Mouse (Mus musculus) forebrain, embryonic 10.5 days (tissue): ENCODE data around the gene Uap1. TPM values are rescaled to one million over a fixed set of nuclear protein-coding genes. Genes with fewer than 3 reads are reported as not detected.

Source experiments
- DNase-seq: peaks from one replicate; pipeline ENCODE4 v3.0.0-alpha.2; 2017; ENCODE audit warnings: low spot score; ENCODE audit errors: extremely low spot score
- H3K27ac ChIP-seq: fragments of 300-500 bp; sonication (generic); 2 replicates; pipeline ENCODE4 v1.5.1; 2016; ENCODE audit warnings: mild to moderate bottlenecking
- H3K27me3 ChIP-seq: fragments of 300-500 bp; sonication (generic); 2 replicates; pipeline ENCODE4 v1.6.1; 2016; ENCODE audit warnings: mild to moderate bottlenecking; ENCODE audit not compliant: poor library complexity, severe bottlenecking
- H3K36me3 ChIP-seq: fragments of 300-500 bp; sonication (generic); replicated peaks from 2 replicates; pipeline ENCODE4 v1.6.1; 2016; ENCODE audit warnings: mild to moderate bottlenecking, moderate library complexity
- H3K4me1 ChIP-seq: fragments of 300-500 bp; sonication (generic); 2 replicates; pipeline ENCODE4 v1.6.1; 2016
- H3K4me3 ChIP-seq: fragments of 300-500 bp; sonication (generic); 2 replicates; pipeline ENCODE4 v1.5.1; 2016; ENCODE audit warnings: mild to moderate bottlenecking, moderate library complexity
- H3K9me3 ChIP-seq: fragments of 300-500 bp; sonication (generic); 2 replicates; pipeline ENCODE4 v1.6.1; 2016; ENCODE audit warnings: mild to moderate bottlenecking, moderate library complexity
- WGBS: fragments of 180-500 bp; shearing (Covaris S2); methylation state at CpG from one replicate; pipeline ENCODE4 v1.1.7; 2016; 5-methylcytosine and 5-hydroxymethylcytosine counted together
- polyA plus RNA-seq: library from polyadenylated mRNA; unstranded; fragments of >200 nt; fragmentation: Nextera tagmentation; extraction: Ambion mirVana; gene quantifications from 2 replicates; pipeline ENCODE4 v1.2.1, GENCODE M21; 2016

The Uap1 gene
- polyA plus RNA-seq, 1 experiment from 2014 or later: 53.3 TPM

DNA sequence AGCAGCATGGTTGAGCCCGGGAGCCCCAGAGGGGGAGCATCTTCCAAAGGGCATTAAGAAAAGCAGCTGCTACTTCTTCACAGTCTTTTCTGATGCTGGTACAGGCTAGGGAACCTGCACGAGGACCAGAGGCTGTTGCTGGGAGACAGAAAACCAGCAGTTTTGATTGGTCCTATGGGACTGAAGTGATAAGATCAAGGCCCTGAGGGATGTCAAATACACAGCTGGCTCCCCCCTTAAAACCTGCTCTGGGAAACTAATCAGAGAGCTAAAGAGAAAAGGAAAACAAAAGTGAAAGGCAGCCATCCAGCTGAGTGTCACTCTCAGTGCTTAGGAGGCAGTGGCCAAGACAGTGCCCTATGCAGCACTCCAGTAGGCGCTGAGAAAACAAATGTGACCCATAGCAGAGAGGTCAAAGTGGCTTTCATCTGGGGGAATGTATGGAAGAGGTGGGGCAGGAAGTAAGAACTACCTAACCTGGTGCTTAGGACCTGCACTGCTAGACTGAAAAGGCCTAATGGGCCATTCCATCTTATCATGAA, 14.3 kb downstream of the Uap1 start:
- Histone ChIP-seq H3K27me3 (no peaks in the 10 kb centered on the region), H3K4me3 (no peak overlapping the region), H3K36me3 (peaks cover 64% of the 10 kb centered on the region), H3K9me3 (no peaks in the 10 kb centered on the region), H3K4me1 (no peaks in the 10 kb centered on the region), H3K27ac (no peak overlapping the region)
- WGBS: 85% methylated on average over 3 of the region's 3 CpGs
- DNase-seq: no peak

DNA sequence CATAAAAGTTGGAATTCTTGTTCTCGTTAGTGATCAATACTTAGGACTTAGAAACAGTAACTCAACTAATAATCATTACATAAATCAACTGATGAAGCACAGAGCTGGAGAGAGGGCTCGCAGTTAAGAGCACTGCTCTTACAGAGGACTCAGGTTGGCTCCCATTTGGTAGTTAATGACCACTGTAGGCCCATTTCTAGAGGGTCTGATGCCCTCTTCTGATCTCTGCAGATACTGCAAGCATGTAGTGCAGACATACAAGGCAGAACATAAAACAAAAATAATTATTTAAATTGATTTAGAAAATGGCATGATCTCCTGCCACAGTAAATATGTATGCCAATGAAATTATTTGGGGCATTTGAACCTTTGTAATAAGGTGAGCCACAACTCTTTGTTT, 15.1 kb downstream of the Uap1 start:
- H3K36me3 ChIP-seq: peaks cover 62% of the 10 kb centered on the region
- no peak for DNase-seq
- no peak overlapping the region for H3K4me3 ChIP-seq
- H3K27me3 ChIP-seq: no peaks in the 10 kb centered on the region
- H3K27ac ChIP-seq: no peak overlapping the region
- no peaks in the 10 kb centered on the region for H3K4me1 ChIP-seq
- WGBS: 88% methylated on average over 2 of the region's 2 CpGs
- H3K9me3 ChIP-seq: no peaks in the 10 kb centered on the region

DNA sequence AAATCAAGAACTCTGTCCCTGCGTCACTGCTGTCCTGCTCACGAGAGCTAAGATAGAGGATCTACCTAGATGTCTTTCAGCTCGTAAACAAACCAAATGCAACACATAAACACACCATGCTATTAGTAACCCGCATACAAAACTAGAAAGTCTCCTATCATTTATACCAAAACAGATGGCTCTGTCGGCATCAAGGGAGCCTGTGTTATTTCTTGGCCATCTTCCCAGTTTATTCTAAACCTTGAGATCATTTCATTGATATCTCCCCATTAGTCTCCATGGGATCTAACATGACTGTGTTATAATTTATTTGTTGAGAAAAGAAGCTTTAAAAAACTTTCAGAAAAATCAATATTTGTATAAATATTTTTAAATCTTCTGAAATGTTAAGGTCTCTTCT, 19.0 kb downstream of the Uap1 start:
- no peak for DNase-seq
- H3K4me1 ChIP-seq: no peaks in the 10 kb centered on the region
- peaks cover 41% of the 10 kb centered on the region for H3K36me3 ChIP-seq
- H3K4me3 ChIP-seq: no peak overlapping the region
- no peak overlapping the region for H3K27ac ChIP-seq
- no peaks in the 10 kb centered on the region for H3K9me3 ChIP-seq
- no peaks in the 10 kb centered on the region for H3K27me3 ChIP-seq
- WGBS: 95% methylated on average over 5 of the region's 5 CpGs

DNA sequence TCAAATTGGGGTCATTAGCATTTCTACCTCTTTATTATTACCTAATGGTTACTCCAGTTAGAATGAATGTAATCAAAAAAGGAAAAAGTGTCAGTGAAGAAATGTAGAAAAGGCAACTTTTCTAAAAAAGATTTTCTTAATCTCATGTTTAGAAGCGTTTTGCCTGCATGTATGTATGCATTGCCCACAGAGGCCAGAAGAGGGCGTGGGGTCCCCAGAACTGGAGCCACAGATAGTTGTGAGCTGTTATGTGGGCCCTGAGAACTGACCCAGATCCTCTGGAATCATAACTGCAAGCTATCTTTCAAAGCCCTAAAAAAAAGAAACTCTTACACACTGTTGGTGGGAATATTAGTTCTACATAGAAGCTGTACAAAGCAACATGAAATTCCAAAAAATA, 19.5 kb downstream of the Uap1 start:
- no peak for DNase-seq
- Histone ChIP-seq H3K27ac (no peak overlapping the region), H3K9me3 (no peaks in the 10 kb centered on the region), H3K4me1 (no peaks in the 10 kb centered on the region), H3K27me3 (no peaks in the 10 kb centered on the region), H3K36me3 (peaks cover 37% of the 10 kb centered on the region), H3K4me3 (no peak overlapping the region)
- 73% methylated on average over 2 of the region's 2 CpGs for WGBS

DNA sequence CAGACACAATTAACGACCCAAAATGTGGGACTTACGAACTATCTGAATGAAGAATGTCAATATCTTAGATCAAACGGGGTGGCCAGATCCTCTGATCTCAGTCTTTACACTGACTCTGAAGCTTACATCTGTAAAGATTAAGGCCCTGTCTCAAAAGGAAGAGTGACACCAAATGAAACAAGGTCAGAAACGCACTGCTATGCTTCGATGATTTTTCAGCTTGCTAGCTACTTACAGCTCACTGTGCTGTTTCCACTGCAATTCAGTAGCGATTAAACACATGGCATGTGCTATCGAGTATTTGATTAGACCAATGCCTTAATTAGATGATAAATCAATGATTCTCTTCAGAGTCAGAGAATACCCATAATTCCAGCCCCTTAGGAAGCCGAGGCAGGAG, 20.8 kb downstream of the Uap1 start:
- no peak for DNase-seq
- Histone ChIP-seq H3K36me3 (peaks cover 43% of the 10 kb centered on the region), H3K27ac (no peak overlapping the region), H3K27me3 (no peaks in the 10 kb centered on the region), H3K9me3 (no peaks in the 10 kb centered on the region), H3K4me3 (no peak overlapping the region), H3K4me1 (no peaks in the 10 kb centered on the region)
- whole genome bisulfite sequencing: 81% methylated on average over 8 of the region's 8 CpGs

DNA sequence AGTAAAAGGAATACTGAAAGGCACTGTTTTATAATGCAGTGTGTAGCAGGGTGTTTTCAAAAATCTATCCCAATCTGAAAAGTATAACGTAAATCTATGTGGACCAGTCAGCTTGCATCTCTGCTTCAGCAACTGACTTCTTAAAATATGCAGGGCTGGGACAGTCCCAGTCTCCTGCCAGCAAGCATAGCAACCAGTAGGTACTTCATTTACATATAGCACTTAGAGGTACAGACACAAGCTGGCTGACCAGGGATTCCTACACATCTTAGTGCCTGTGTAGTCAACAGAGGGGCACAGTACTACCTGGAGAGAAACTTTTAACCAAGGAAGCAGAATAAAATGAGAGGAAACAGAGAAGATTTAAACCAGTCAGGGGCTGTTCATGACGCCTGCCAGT, 22.2 kb downstream of the Uap1 start:
- 90% methylated on average over 2 of the region's 2 CpGs for WGBS
- Histone ChIP-seq H3K27me3 (no peaks in the 10 kb centered on the region), H3K9me3 (no peaks in the 10 kb centered on the region), H3K4me1 (no peaks in the 10 kb centered on the region), H3K36me3 (peaks cover 41% of the 10 kb centered on the region), H3K4me3 (no peak overlapping the region), H3K27ac (no peak overlapping the region)
- no peak for DNase-seq

DNA sequence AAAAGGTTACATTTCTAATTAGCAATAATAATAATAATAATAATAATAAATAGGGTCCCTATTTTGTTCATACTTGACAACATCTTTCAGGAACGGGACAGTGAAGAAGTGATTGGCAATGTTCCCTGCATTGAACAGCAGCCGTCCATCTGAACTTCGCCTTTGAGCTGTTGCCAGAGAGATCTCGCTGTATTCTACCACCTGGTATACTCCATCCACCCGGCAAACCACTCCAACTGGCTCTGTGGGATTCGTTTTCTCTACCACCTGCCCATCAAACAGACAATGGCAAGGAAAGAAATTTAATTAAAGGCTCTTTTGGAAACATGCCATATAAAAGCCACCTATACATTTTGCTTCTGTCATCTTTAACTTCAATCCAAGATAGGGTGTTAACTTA, 23.9 kb downstream of the Uap1 start:
- no peaks in the 10 kb centered on the region for H3K27me3 ChIP-seq
- no peak overlapping the region for H3K4me3 ChIP-seq
- H3K9me3 ChIP-seq: no peaks in the 10 kb centered on the region
- WGBS: 93% methylated on average over 6 of the region's 6 CpGs
- no peak overlapping the region for H3K27ac ChIP-seq
- H3K4me1 ChIP-seq: no peaks in the 10 kb centered on the region
- no peak for DNase-seq
- H3K36me3 ChIP-seq: peaks cover 32% of the 10 kb centered on the region

DNA sequence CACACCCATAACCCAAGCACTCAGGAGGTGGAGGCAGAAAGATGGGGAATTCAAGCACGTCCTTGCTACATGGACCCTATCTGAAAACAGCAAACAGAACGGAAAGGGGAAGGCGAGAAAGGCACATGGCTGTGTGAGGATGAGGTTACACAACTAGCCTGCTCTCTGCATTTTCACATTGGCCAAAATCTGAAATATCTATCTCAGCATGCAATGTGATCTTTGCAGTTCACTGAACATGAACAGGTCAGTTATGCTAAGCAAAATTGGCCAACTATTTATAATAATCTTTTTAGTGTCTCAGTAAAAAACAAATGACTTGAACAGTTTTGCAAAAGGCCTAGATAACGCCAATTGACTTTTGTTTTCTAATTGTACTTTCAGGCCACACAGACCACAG, 25.0 kb downstream of the Uap1 start:
- H3K36me3 ChIP-seq: peaks cover 28% of the 10 kb centered on the region
- no peak overlapping the region for H3K4me3 ChIP-seq
- H3K4me1 ChIP-seq: no peaks in the 10 kb centered on the region
- no peaks in the 10 kb centered on the region for H3K9me3 ChIP-seq
- WGBS: 92% methylated on average over 4 of the region's 4 CpGs
- DNase-seq: no peak
- H3K27me3 ChIP-seq: no peaks in the 10 kb centered on the region
- H3K27ac ChIP-seq: no peak overlapping the region

DNA sequence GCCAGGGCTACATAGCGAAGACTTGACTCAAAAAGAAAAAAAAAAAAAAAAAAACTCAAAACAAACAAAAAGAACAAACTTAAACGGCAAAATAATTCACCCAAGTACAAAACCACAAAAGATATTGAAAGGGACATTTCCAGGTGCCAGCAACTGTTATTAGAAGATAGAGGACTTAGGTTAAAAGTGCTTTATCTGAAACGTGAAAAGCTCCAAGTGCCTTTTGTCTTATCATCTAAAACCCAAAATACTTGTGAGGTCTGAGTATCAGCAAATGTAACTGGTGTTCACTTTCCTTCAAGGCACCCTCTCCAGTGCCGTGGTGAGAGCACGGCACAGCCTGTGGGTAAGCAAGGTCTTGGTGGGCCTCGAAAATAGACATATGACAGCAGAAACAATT, 26.2 kb downstream of the Uap1 start:
- Histone ChIP-seq H3K9me3 (no peaks in the 10 kb centered on the region), H3K27ac (no peak overlapping the region), H3K27me3 (no peaks in the 10 kb centered on the region), H3K4me1 (no peaks in the 10 kb centered on the region), H3K36me3 (peaks cover 39% of the 10 kb centered on the region), H3K4me3 (no peak overlapping the region)
- no peak for DNase-seq
- WGBS: 91% methylated on average over 6 of the region's 6 CpGs

DNA sequence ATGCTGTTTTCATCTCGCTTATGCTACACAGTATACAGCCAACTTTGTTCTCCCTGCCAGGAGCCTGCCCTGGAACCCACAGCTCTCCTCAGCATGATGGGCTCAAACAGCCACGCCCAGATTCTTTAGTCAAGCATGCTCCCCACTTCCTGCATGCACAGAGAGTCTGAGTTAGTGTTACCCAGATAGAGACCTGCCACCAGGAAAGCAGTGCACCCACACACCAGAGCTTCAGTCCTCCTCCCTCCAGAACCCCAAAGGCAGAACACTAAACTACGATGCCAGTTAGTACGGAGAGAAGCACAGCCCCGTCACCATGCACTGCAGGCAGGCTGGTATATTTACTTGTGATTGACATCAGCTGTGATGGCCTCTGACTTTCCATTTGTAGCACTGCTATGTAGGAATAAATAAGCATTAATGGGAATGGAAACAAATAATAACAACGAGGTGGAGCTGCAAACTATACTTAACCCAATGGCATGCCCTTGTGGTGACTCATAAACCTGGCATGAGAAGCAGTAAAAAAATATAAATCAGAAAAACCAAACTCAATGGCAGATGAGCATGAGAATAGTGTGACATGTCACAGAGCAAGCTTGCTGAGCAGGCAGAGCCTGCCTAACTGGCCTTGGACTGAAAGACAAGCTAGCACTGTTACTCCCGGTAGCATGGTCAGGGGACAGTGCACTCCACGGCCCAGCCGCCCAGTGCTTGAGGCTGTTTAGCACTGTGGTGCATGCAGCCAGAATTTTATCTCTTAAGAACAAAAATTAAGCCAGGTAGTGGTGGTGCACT, 26.9 kb downstream of the Uap1 start:
- Histone ChIP-seq H3K4me3 (no peak overlapping the region), H3K4me1 (no peaks in the 10 kb centered on the region), H3K9me3 (no peaks in the 10 kb centered on the region), H3K36me3 (peaks cover 46% of the 10 kb centered on the region), H3K27ac (no peak overlapping the region), H3K27me3 (no peaks in the 10 kb centered on the region)
- DNase-seq: no peak
- WGBS: 90% methylated on average over 9 of the region's 9 CpGs

DNA sequence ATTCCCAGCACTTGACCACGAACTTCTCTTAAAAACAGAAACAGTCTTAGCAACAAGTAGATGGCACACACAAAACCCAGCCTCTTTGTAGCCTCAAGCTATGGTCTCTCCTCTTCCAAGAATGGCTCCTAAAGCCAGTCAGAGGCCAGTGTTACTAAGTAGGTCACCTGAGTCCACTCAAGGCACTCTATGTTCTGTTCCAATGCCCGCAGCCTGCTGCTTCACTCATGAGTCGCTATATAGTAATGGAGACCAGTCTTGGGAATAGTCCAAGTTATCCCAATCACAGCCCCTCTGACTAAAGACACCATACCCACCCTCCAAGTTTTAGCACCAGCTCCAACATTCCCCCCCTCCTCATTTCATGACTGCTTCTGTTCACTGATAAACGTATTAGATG, 29.2 kb downstream of the Uap1 start:
- no peaks in the 10 kb centered on the region for H3K4me1 ChIP-seq
- H3K36me3 ChIP-seq: peaks cover 62% of the 10 kb centered on the region
- H3K27ac ChIP-seq: no peak overlapping the region
- no peak overlapping the region for H3K4me3 ChIP-seq
- no peaks in the 10 kb centered on the region for H3K9me3 ChIP-seq
- H3K27me3 ChIP-seq: no peaks in the 10 kb centered on the region
- no peak for DNase-seq
- 91% methylated on average over 4 of the region's 4 CpGs for WGBS

DNA sequence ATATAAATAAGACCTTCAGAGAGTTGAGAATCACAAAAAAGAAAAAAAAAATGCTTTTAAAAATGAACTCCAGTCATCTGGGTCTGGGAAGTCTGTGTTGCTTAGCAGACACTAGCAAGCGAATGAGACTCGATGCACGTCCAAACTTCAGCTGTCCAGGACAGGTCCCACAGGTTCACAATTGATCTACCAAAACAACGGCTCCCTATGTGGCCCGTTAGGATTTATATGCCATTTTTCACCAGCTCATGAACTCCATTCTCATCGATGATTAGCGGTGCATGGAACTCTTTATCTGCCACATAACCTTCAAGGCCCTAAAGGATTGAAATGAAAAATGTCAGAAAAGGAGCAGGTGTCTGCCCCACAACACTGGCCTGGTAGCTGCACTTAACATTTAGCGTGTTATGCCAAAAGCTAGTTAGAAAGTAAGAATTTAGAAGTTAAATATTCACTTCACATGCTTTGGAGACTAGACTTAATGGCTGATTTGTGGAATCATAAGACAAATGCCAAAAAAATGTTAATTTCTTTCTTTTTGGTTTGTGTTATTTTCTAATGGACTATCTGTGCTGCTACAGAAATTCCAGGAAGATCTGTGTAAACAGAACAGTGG, 32.4 kb downstream of the Uap1 start:
- no peak overlapping the region for H3K27ac ChIP-seq
- H3K36me3 ChIP-seq: peaks cover 41% of the 10 kb centered on the region
- no peak overlapping the region for H3K4me3 ChIP-seq
- no peaks in the 10 kb centered on the region for H3K9me3 ChIP-seq
- H3K4me1 ChIP-seq: no peaks in the 10 kb centered on the region
- WGBS: 82% methylated on average over 8 of the region's 8 CpGs
- H3K27me3 ChIP-seq: no peaks in the 10 kb centered on the region
- no peak for DNase-seq

DNA sequence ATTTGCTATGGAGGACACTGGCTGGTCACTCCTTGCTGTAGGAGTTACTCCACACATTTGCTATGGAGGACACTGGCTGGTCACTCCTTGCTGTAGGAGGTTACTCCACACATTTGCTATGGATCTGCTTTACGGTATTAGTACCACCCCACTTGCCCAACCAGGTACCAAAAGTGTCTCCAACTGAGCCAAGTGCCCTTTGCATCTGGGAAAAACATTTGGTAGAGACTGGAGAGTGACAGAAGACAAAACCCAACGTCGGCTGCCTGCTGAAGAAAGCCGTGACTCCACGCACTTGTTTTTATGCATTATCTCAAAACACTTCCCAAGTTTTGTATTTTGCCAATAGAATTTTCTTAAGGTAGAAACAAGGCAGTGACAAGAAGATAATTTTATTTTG, 33.1 kb downstream of the Uap1 start:
- H3K9me3 ChIP-seq: no peaks in the 10 kb centered on the region
- no peak overlapping the region for H3K27ac ChIP-seq
- DNase-seq: no peak
- 95% methylated on average over 5 of the region's 5 CpGs for WGBS
- H3K4me1 ChIP-seq: no peaks in the 10 kb centered on the region
- no peak overlapping the region for H3K4me3 ChIP-seq
- H3K27me3 ChIP-seq: no peaks in the 10 kb centered on the region
- peaks cover 41% of the 10 kb centered on the region for H3K36me3 ChIP-seq
